9 mouse cellular contexts compared by ENCODE assay signal in genomic region chr2:127789651-127790270, GRCm38 (mm10). TPM values are rescaled to one million over a fixed set of nuclear protein-coding genes. Genes with fewer than 3 reads are reported as not detected.
A peak's percentile ranks its signal among the peaks of the same experiment; 100 is the strongest.
DNase-seq lines count a peak whose midpoint lies in the region; ATAC-seq lines count a peak whose summit lies in the region.
"Had no signal": no experiment of that assay in that cellular context is flagged by ENCODE, and none has a peak within 500 bp of the region (broad histone marks: within the 10 kb centered on the region; RNA-seq: fewer than 3 reads in every experiment).

No protein-coding gene starts in this region.

- no peaks in the 10 kb centered on the region for H3K9me3 ChIP-seq in kidney, embryonic 16.5 days (ENCODE audit: low read length)
- H3K9me3 ChIP-seq in embryonic facial prominence, embryonic 15.5 days (replicated peaks), result no peaks in the 10 kb centered on the region
- H3K9me3 ChIP-seq in intestine, embryonic 16.5 days (ENCODE audit: control insufficient read depth, low read length), result no peaks in the 10 kb centered on the region

- no peak overlapping the region for H3K4me3 ChIP-seq in kidney, embryonic 16.5 days (ENCODE audit: low read length)
- H3K4me3 ChIP-seq in embryonic facial prominence, embryonic 15.5 days (replicated peaks), result peak overlapping the region; percentile 82
- H3K4me3 ChIP-seq in intestine, embryonic 16.5 days (ENCODE audit: low read length), result peak overlapping the region; percentile 74; the same call in 1 of the 2 replicates

- no peaks in the 10 kb centered on the region for H3K36me3 ChIP-seq in kidney, embryonic 16.5 days (ENCODE audit: insufficient read depth, low read length)
- H3K36me3 ChIP-seq in embryonic facial prominence, embryonic 15.5 days, result no peaks in the 10 kb centered on the region
- no peaks in the 10 kb centered on the region for H3K36me3 ChIP-seq in intestine, embryonic 16.5 days (ENCODE audit: control insufficient read depth, insufficient read depth, low read length)

- peak overlapping the region; percentile 67 for H3K4me2 ChIP-seq in kidney, embryonic 16.5 days (replicated peaks; ENCODE audit: low read depth, low read length)
- peak overlapping the region; percentile 56 for H3K4me2 ChIP-seq in embryonic facial prominence, embryonic 15.5 days (replicated peaks)
- H3K4me2 ChIP-seq in intestine, embryonic 16.5 days (ENCODE audit: low read depth, low read length), result peak overlapping the region; percentile 80

- no peak overlapping the region for H3K9ac ChIP-seq in kidney, embryonic 16.5 days (replicated peaks; ENCODE audit: low read length)
- no peak overlapping the region for H3K9ac ChIP-seq in embryonic facial prominence, embryonic 15.5 days
- no peak overlapping the region for H3K9ac ChIP-seq in intestine, embryonic 16.5 days (ENCODE audit: low read depth, low read length)

- no peak for ATAC-seq in kidney, embryonic 16.5 days (ENCODE audit: low FRiP score, low TSS enrichment)
- ATAC-seq in embryonic facial prominence, embryonic 15.5 days (ENCODE audit: insufficient number of reproducible peaks, low FRiP score, low TSS enrichment, low read depth), result no peak
- no peak for ATAC-seq in intestine, embryonic 16.5 days

- no peaks in the 10 kb centered on the region for H3K27me3 ChIP-seq in kidney, embryonic 16.5 days (ENCODE audit: insufficient read depth, low read length)
- H3K27me3 ChIP-seq in embryonic facial prominence, embryonic 15.5 days, result no peaks in the 10 kb centered on the region
- no peaks in the 10 kb centered on the region for H3K27me3 ChIP-seq in intestine, embryonic 16.5 days (replicated peaks; ENCODE audit: control insufficient read depth, insufficient read depth, low read length)

- WGBS in kidney, embryonic 16.5 days, result 14% methylated on average over 9 of the region's 9 CpGs
- WGBS in embryonic facial prominence, embryonic 15.5 days, result 21% methylated on average over 9 of the region's 9 CpGs
- WGBS in intestine, embryonic 16.5 days, result 24% methylated on average over 9 of the region's 9 CpGs

- peaks cover 16% of the 10 kb centered on the region; the same call in 1 of the 2 replicates for H3K4me1 ChIP-seq in kidney, embryonic 16.5 days (ENCODE audit: insufficient read depth, low read length)
- peaks cover 21% of the 10 kb centered on the region for H3K4me1 ChIP-seq in embryonic facial prominence, embryonic 15.5 days
- peaks cover 14% of the 10 kb centered on the region for H3K4me1 ChIP-seq in intestine, embryonic 16.5 days (ENCODE audit: control insufficient read depth, insufficient read depth, low read length)

- DNase-seq in kidney, postnatal 25 days, result no peak
- peak; percentile 3 for DNase-seq in naive thymus-derived CD4-positive, alpha-beta T cell, adult 2 months (ENCODE audit: low read depth)
- DNase-seq in frontal cortex, postnatal 14 days (ENCODE audit: low spot score in 2 of 2), result no peak
- DNase-seq in thymus, postnatal 36 days, result no peak
- DNase-seq in spleen, postnatal 14 days (ENCODE audit: low spot score in 2 of 2), result no peak

- no peak overlapping the region for H3K27ac ChIP-seq in kidney, embryonic 16.5 days (ENCODE audit: low read length)
- no peak overlapping the region for H3K27ac ChIP-seq in embryonic facial prominence, embryonic 15.5 days (replicated peaks)
- no peak overlapping the region for H3K27ac ChIP-seq in intestine, embryonic 16.5 days (ENCODE audit: low read length)

RNA-seq across cellular contexts. Expression of gene Nphp1, which starts 1.1 kb away (rescaled TPM):
- polyA plus RNA-seq in kidney, embryonic 16.5 days (2015; fragmentation: Nextera tagmentation; extraction: Ambion mirVana), result 39.7 and 42.6 TPM in 2 replicates
- 36.4 and 45.6 TPM in 2 replicates for polyA plus RNA-seq in embryonic facial prominence, embryonic 15.5 days (2015; fragmentation: Nextera tagmentation; extraction: Ambion mirVana)
- polyA plus RNA-seq in intestine, embryonic 16.5 days (2015; fragmentation: Nextera tagmentation; extraction: Ambion mirVana), result 16.3 and 17.6 TPM in 2 replicates

RNA-seq across cellular contexts. Expression of gene Mtln, which starts 2.5 kb away (rescaled TPM):
- 33.7 and 36.2 TPM in 2 replicates for polyA plus RNA-seq in kidney, embryonic 16.5 days (2015; fragmentation: Nextera tagmentation; extraction: Ambion mirVana)
- polyA plus RNA-seq in embryonic facial prominence, embryonic 15.5 days (2015; fragmentation: Nextera tagmentation; extraction: Ambion mirVana), result 36.0 and 36.9 TPM in 2 replicates
- polyA plus RNA-seq in intestine, embryonic 16.5 days (2015; fragmentation: Nextera tagmentation; extraction: Ambion mirVana), result 43.0 and 43.2 TPM in 2 replicates

RNA-seq across cellular contexts. Expression of gene Bub1, which starts 41.9 kb away (rescaled TPM):
- polyA plus RNA-seq in kidney, embryonic 16.5 days (2015; fragmentation: Nextera tagmentation; extraction: Ambion mirVana), result 56.4 and 61.7 TPM in 2 replicates
- 32.2 and 32.6 TPM in 2 replicates for polyA plus RNA-seq in embryonic facial prominence, embryonic 15.5 days (2015; fragmentation: Nextera tagmentation; extraction: Ambion mirVana)
- polyA plus RNA-seq in intestine, embryonic 16.5 days (2015; fragmentation: Nextera tagmentation; extraction: Ambion mirVana), result 30.8 and 36.8 TPM in 2 replicates

RNA-seq across cellular contexts. Expression of gene Acoxl, which starts 48.9 kb away (rescaled TPM):
- polyA plus RNA-seq in kidney, embryonic 16.5 days (2015; fragmentation: Nextera tagmentation; extraction: Ambion mirVana), result 0.78 and 0.95 TPM in 2 replicates
- 0.15 and 0.47 TPM in 2 replicates for polyA plus RNA-seq in embryonic facial prominence, embryonic 15.5 days (2015; fragmentation: Nextera tagmentation; extraction: Ambion mirVana)
- polyA plus RNA-seq in intestine, embryonic 16.5 days (2015; fragmentation: Nextera tagmentation; extraction: Ambion mirVana), result 0.10 and 0.17 TPM in 2 replicates
- polyA plus RNA-seq: macrophage had no signal
